Mouse (Mus musculus): ENCODE measurements around the gene Paqr9. TPM values are rescaled to one million over a fixed set of nuclear protein-coding genes. Genes with fewer than 3 reads are reported as not detected.

The Paqr9 gene
- 10 to 100 TPM; 21.5 to 27.4 TPM for total RNA-seq (2021)
- long read RNA-seq, experiment 1, full-length matches to known transcripts = 62 of 63 reads
- long read RNA-seq, experiment 1, partial matches to known transcripts = 0 of 63 reads
- long read RNA-seq, experiment 1, other reads (novel, unspliced or antisense) = 1 of 63 reads
- long read RNA-seq, experiment 2, full-length matches to known transcripts = 7 of 7 reads
- long read RNA-seq, experiment 2, partial matches to known transcripts = 0 of 7 reads
- long read RNA-seq, experiment 2, other reads (novel, unspliced or antisense) = 0 of 7 reads

- peak; percentile 69 for DNase-seq
Measured at GRCm38 (mm10) chr9:95559059-95559935, at the start of gene Paqr9. Gene Paqr9 (plus strand): TSS chr9:95559657.

GRCm38 (mm10) chr9:95510693-95511404, 48.6 kb upstream of the Paqr9 start:
- DNase-seq = peak; percentile 26

- peak; percentile 98 for DNase-seq
Measured at GRCm38 (mm10) chr9:95511472-95512330, 47.8 kb upstream of the Paqr9 start, which contains the start of gene U2surp. Gene U2surp (minus strand): TSS chr9:95511996.

GRCm38 (mm10) chr9:95512331-95513030, 47.0 kb upstream of the Paqr9 start:
- peak; percentile 10 for DNase-seq

GRCm38 (mm10) chr9:95513776-95514175, 45.7 kb upstream of the Paqr9 start:
- no peak for DNase-seq

GRCm38 (mm10) chr9:95514361-95514760, 45.1 kb upstream of the Paqr9 start:
- peak; percentile 18 for DNase-seq

- DNase-seq = no peak
Measured at GRCm38 (mm10) chr9:95520563-95520962, 38.9 kb upstream of the Paqr9 start.

GRCm38 (mm10) chr9:95521031-95521430, 38.4 kb upstream of the Paqr9 start:
- DNase-seq = no peak

- no peak for DNase-seq
Measured at GRCm38 (mm10) chr9:95521566-95521965, 37.9 kb upstream of the Paqr9 start.

- no peak for DNase-seq
Measured at GRCm38 (mm10) chr9:95522561-95522960, 36.9 kb upstream of the Paqr9 start.

GRCm38 (mm10) chr9:95525376-95525775, 34.1 kb upstream of the Paqr9 start:
- DNase-seq = no peak

GRCm38 (mm10) chr9:95525961-95526360, 33.5 kb upstream of the Paqr9 start:
- peak; percentile 35 for DNase-seq

GRCm38 (mm10) chr9:95527676-95528075, 31.8 kb upstream of the Paqr9 start:
- no peak for DNase-seq

- no peak for DNase-seq
Measured at GRCm38 (mm10) chr9:95531144-95531543, 28.3 kb upstream of the Paqr9 start.

GRCm38 (mm10) chr9:95533817-95534216, 25.6 kb upstream of the Paqr9 start:
- no peak for DNase-seq

- no peak for DNase-seq
Measured at GRCm38 (mm10) chr9:95539176-95539800, 20.2 kb upstream of the Paqr9 start.

- peak; percentile 84 for DNase-seq
Measured at GRCm38 (mm10) chr9:95540487-95540886, 19.0 kb upstream of the Paqr9 start.

- DNase-seq = no peak
Measured at GRCm38 (mm10) chr9:95541208-95541607, 18.2 kb upstream of the Paqr9 start.

GRCm38 (mm10) chr9:95541650-95542432, 17.6 kb upstream of the Paqr9 start:
- DNase-seq = no peak

- no peak for DNase-seq
Measured at GRCm38 (mm10) chr9:95542475-95542874, 17.0 kb upstream of the Paqr9 start.

All from adrenal gland, postnatal 10 days (tissue).